Mouse (Mus musculus): Measurements from ENCODE around the gene Slc15a5.

Gene Slc15a5

GRCm38 (mm10) chr6:138054956-138055355, 24.8 kb downstream of the Slc15a5 start:
- no peak for DNase-seq

DNA sequence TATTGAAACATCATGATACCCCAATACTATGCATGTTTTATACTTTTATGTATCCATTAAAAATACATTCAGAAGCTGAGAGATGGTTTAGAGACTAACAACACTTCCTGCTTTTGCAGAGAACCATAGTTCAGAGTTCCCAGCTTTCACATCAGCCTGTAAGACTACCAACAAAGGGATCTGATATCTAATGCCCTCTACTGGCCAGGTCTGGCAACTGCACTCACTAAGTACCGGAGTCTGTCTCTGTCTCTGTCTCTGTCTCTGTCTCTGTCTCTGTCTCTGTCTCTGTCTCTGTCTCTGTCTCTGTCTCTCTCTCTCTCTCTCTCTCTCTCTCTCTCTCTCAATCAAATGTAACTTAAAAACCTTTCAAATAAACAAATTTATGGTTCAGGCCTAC, 25.6 kb downstream of the Slc15a5 start:
- DNase-seq = no peak

DNA sequence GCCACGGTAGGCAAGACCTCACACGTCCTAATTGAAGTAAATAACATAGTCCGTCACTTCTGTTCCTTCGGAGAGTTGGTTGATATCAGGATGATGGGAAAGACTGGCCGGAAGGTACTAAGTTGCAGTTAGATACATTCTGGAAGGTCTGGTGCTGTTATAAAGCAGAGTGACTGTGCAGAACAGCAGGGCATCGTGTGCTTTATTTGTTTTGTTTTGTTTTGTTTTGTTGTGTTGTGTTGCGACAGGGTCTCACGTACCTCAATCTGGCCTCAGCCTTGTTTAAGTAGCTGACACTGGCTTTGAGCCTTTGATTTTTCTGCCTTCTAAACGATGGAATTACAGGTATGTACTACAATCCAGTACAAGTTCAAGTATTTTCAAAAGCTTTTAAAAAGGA, 26.0 kb downstream of the Slc15a5 start:
- no peak for DNase-seq

- no peak for DNase-seq
Observed at GRCm38 (mm10) chr6:138045364-138045763, 34.4 kb downstream of the Slc15a5 start.

DNA sequence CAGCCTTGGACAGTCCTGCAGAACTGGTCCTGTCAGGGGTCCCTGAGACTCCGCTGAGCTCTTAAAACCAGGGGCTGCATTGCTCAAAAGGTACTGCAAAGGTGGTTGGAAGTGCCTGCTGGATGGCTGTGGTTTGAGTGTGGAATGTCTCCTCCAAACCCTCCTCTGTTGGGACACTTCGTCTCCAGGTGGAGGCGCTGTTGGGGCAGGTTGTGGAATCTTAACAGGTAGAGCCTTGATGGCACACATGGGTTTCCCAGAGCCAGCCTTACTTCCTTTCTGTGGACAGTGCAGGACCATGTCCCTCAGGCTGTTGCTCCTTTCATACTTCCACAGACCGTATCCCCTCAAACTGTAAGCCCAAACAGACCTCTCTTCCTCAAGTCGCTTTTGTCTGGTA, 36.8 kb downstream of the Slc15a5 start:
- DNase-seq = no peak

DNA sequence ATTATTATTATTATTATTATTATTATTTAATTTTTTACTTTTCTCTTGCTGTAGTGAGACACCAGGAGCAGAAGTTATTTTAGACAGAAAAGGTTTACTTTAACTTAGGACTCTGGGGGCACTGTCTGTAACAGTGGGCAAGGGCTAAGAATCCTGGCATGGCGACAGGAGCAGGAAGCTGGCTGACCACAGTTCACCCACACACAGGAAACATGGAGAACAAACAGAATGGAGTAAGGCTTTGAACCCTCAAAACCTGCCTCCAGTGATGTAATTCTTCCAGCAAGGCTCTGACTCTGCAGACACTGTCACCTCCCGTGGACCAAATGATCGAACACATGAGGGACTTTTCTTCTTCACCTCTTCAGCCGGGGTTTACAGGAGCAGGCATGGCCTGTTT, 37.9 kb downstream of the Slc15a5 start:
- DNase-seq = no peak

DNA sequence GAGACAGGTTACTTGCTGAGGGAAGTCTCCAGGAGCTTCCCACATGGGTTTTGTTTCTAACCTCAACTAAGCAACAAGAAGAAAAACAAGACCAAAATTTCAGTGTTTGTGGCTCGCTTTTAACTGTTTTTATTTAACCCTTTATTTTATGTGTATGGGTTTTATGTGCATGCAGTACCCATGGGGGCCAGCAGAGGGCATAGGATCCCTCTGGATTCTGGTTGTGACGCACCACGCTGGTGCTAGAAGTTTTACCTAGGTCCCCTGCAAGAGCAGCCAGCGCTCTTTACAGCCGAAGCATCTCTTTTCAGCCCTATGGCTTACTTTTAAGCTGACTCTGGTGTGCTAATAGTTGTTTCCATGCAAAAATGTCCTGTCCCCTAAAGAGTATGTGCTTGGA, 42.1 kb downstream of the Slc15a5 start:
- DNase-seq = no peak

GRCm38 (mm10) chr6:138036891-138037290, 42.8 kb downstream of the Slc15a5 start:
- no peak for DNase-seq

DNA sequence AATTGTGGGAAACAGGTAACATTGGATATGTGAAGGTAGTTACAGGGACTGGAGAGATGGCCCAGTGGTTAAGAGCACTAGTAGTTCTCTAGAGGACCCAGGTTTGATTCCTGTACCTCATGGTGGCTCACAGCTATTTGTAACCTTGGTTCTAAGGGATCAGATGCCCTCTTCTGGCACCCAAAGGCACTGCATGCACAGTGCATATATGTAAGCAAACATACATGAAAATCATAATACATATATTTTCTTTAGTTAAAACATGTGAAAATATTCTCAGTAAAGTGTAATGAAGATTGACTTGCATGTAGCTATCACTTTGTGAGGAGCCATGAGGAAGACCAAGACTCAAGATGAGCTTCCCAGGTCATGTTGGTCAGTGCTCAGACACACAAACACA, 62.8 kb downstream of the Slc15a5 start:
- DNase-seq = no peak

DNA sequence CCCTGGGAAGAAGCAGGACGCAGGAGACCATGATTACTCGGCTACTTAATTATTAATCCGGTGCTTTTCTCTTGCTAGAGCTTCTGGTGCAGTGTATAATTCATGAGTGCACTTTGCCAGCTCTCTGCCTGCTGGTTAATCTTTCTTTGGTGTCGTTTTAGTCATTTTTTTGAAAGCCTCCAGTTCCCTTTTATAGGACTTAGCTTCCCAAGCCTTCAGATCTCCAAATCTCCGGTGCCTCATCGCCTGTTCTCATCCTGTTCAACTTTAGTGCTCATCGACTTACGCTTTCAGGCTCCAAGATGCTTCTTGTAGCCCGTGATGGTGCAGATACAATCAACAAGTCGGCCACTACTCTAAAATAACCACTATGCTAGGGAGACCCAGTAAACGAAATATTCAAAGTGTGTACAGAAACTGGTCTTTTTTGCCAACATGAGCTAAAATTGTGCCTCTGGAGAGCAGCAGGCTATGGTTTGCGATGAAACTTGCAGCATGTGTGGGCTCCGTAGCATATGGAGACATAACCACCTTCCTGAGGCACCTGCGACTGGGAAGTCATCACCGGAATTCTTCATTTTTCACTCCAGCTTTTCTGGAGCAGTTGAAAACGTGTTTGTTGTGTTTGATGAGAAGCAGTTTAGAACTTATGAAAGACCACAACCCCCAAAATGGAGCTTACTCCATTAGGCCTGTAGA, 64.6 kb downstream of the Slc15a5 start:
- DNase-seq = no peak

- DNase-seq = no peak
Observed at GRCm38 (mm10) chr6:138011955-138012354, 67.8 kb downstream of the Slc15a5 start.

- DNase-seq = no peak
Observed at GRCm38 (mm10) chr6:138007705-138008104, 72.0 kb downstream of the Slc15a5 start.

- DNase-seq = no peak
Observed at GRCm38 (mm10) chr6:138006525-138007251, 73.0 kb downstream of the Slc15a5 start.

- no peak for DNase-seq
Observed at GRCm38 (mm10) chr6:137989853-137990252, 89.9 kb downstream of the Slc15a5 start.

- DNase-seq = no peak
Observed at GRCm38 (mm10) chr6:137985169-137985568, 94.5 kb downstream of the Slc15a5 start.

GRCm38 (mm10) chr6:137982195-137982737, 97.5 kb downstream of the Slc15a5 start:
- no peak for DNase-seq

- no peak for DNase-seq
Observed at GRCm38 (mm10) chr6:137980905-137981696, 98.6 kb downstream of the Slc15a5 start.

DNA sequence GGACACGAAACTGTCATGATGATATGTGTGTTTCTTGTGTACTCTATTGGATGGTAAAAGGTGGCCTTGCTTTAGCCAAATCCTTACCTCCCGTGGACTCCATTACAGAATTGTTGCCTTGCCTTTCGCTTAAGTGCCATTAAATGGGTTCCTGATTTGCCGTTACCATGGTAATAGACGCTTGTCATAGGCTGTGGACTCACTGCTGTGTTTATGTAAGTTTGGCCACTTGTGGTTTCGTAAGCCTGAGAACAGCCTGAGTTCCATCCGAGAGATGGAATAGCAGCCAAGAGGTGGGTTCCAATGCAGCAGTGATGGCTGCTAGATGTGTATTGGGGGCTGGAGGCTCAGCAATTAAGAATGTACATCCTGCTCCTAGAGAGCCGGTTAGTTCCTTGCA, 99.3 kb downstream of the Slc15a5 start:
- peak; percentile 30 to 63 for DNase-seq

DNA sequence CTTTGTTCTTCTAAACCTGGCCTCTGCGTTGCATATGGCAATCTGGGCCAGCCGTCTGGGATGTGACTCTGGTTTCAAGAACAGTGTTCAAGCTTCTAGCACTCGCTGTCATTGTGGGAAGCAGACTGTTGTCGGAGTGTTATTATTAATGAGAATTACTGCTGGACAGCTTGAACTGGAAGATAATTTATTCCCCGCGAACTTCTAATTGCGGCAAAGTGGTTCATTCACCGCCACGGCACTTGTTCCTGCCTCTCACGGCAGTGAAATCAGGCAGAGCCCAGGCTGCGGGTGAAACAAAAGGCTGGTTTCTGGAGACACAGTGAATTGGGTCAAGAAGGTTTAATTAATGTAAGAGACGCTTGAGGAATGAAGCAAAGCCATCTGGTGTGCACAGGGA, 99.9 kb downstream of the Slc15a5 start:
- no peak for DNase-seq

- no peak for DNase-seq
Observed at GRCm38 (mm10) chr6:137976021-137976420, 103.7 kb downstream of the Slc15a5 start.

DNA sequence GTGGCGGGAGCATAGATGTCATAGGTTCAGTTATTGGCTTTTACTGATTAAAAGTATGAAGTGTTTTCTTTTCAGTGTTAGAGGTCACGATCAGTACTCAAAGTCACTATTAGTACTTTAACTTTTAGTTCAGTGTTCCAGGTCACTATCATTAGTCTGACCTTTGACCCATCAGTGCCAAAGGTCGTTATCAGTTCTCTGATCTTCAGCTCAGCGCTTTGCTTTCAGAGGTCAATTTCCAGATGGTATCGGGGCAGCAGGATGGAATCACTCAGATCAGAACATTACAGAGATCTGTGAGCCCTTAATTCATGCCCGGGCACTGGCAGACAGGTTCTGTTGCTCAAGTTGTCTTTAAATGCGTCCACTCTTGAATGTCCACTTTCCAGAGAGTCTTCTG, 116.0 kb downstream of the Slc15a5 start:
- DNase-seq = no peak

GRCm38 (mm10) chr6:137962836-137963235, 116.9 kb downstream of the Slc15a5 start:
- no peak for DNase-seq

- no peak for DNase-seq
Observed at GRCm38 (mm10) chr6:137960023-137960778, 119.5 kb downstream of the Slc15a5 start.
